Mouse (Mus musculus): Measurements from ENCODE around the gene Bora. TPM values are rescaled to one million over a fixed set of nuclear protein-coding genes. Genes with fewer than 3 reads are reported as not detected.

Bora gene
- total RNA-seq, 2 experiments from 2014 or later: 3.2 to 3.9 TPM

Other genes with a start within 250 kb of the Bora start
- 1 to 10 TPM in 1 of 2 experiments, under 1 TPM in 1; 0.99 to 2.2 TPM for gene Rpl36a-ps1, start 51.9 kb upstream of the Bora start, total RNA-seq (2021)
- 10 to 100 TPM; 43.0 to 43.1 TPM for gene Mzt1, start 88 bp upstream of the Bora start, total RNA-seq (2021)
- gene Pibf1, start 53.2 kb downstream of the Bora start, total RNA-seq (2021): 10 to 100 TPM; 11.8 to 13.3 TPM
- 10 to 100 TPM; 21.1 to 27.0 TPM for gene Dis3, start 53.5 kb downstream of the Bora start, total RNA-seq (2021)